Mouse (Mus musculus): ENCODE results near the gene Def8.

DNA sequence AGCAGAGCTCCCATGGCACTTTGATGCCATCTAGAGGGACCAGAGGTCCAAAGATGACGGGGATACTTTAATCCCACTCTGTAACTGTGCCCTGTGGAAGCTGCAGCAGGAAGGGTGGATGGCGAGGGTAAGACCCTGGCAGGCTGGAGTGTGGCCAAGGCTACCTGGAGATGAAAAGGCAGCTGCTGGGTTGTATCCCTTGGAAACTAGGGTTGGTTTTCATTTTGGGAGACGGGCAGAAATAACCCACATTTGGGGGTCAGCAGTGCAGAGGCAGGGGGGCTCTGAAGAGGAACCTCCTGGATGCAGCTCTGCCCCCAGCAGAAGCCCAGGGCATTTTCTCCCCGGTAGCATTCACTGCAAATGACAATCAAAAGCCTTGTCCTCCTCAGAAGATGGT, 81.9 kb downstream of the Def8 start:
- TF ChIP-seq CTCF (IDR thresholded peaks at IDR 0.05; ENCODE audit: low read depth) = no peak
- no peak for TF ChIP-seq EP300 (optimal IDR thresholded peaks at IDR 0.05)

All from stomach, postnatal 0 days (tissue).